Mouse (Mus musculus): Measurements from ENCODE around the gene Baz1b. TPM values are rescaled to one million over a fixed set of nuclear protein-coding genes. Genes with fewer than 3 reads are reported as not detected.
"Not testable (repeated sequence)": the region's sequence is repeated elsewhere in the genome, so short reads cannot be mapped to it uniquely, and the experiment has no call there.

Gene Baz1b
- polyA plus RNA-seq, 1 experiment from 2014 or later = 20.9 TPM

DNA sequence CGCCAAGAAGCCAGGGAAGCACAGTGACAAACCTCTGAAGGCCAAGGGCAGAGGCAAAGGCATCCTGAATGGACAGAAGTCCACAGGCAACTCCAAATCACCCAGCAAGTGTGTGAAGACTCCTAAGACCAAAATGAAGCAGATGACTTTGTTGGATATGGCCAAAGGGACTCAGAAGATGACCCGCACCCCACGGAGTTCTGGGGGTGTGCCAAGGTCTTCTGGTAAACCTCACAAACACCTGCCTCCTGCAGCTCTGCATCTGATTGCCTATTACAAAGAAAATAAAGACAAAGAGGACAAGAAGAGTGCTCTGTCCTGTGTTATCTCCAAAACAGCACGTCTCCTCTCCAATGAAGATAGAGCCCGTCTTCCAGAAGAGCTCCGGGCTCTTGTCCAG, 29.8 kb downstream of the Baz1b start:
- no peaks in the 10 kb centered on the region for H3K27me3 ChIP-seq (replicated peaks; ENCODE audit: control insufficient read depth, insufficient read depth, low read length)
- no peaks in the 10 kb centered on the region for H3K4me1 ChIP-seq (ENCODE audit: control insufficient read depth, insufficient read depth, low read length)
- H3K4me3 ChIP-seq (ENCODE audit: low read length) = no peak overlapping the region
- H3K36me3 ChIP-seq (ENCODE audit: control insufficient read depth, insufficient read depth, low read length) = peaks cover 27% of the 10 kb centered on the region
- H3K9ac ChIP-seq (ENCODE audit: low read depth, low read length) = no peak overlapping the region
- no peaks in the 10 kb centered on the region for H3K9me3 ChIP-seq (ENCODE audit: control insufficient read depth, low read length)
- no peak overlapping the region for H3K27ac ChIP-seq (ENCODE audit: low read length)
- no peak overlapping the region for H3K4me2 ChIP-seq (ENCODE audit: low read depth, low read length)
- no peak for ATAC-seq
- 86% methylated on average over 6 of the region's 6 CpGs for WGBS

DNA sequence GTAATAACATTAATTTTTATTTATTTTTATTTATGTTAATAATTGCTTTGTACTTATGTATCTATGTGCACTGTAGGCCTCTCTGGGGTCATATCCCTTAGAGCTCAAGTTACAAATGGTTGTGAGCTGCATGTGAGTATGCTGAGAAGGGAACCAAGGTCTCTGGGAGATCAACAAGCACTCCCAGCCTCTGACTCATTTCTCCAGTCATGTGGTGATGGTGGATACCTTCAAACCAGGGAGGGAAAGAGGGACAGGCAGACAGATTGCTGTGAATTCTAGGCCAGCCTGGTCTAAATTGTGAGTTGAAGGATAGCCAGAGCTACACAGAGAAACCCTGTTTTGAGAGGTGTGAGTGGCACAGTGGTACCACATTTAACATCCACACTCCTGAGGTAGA, 33.9 kb downstream of the Baz1b start:
- H3K27me3 ChIP-seq (replicated peaks; ENCODE audit: control insufficient read depth, insufficient read depth, low read length) = no peaks in the 10 kb centered on the region
- H3K9ac ChIP-seq (ENCODE audit: low read depth, low read length) = no peak overlapping the region
- no peak for ATAC-seq
- no peaks in the 10 kb centered on the region for H3K4me1 ChIP-seq (ENCODE audit: control insufficient read depth, insufficient read depth, low read length)
- H3K9me3 ChIP-seq (ENCODE audit: control insufficient read depth, low read length) = no peaks in the 10 kb centered on the region
- H3K4me3 ChIP-seq (ENCODE audit: low read length) = no peak overlapping the region
- H3K27ac ChIP-seq (ENCODE audit: low read length) = no peak overlapping the region
- peaks cover 28% of the 10 kb centered on the region for H3K36me3 ChIP-seq (ENCODE audit: control insufficient read depth, insufficient read depth, low read length)
- no peak overlapping the region for H3K4me2 ChIP-seq (ENCODE audit: low read depth, low read length)

DNA sequence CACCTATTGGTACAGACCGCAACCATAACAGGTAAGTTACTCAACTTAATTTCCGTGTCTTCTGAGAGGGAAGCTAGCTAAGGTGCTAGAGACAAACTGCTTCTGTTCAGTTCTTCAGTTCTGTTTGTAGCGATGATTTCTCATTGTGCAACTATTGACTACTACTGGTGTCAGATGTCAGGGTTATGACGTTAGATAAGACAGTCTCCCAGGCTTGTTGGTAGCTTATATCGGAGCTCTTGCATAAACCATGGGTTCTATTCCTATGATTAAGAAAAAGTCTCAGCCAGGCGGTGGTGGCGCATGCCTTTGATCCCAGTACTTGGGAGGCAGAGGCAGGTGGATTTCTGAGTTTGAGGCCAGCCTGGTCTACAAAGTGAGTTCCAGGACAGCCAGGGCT, 35.0 kb downstream of the Baz1b start:
- H3K36me3 ChIP-seq (ENCODE audit: control insufficient read depth, insufficient read depth, low read length) = peaks cover 23% of the 10 kb centered on the region
- no peak for ATAC-seq
- H3K4me1 ChIP-seq (ENCODE audit: control insufficient read depth, insufficient read depth, low read length) = no peaks in the 10 kb centered on the region
- H3K9ac ChIP-seq (ENCODE audit: low read depth, low read length) = no peak overlapping the region
- 93% methylated on average over 7 of the region's 7 CpGs for WGBS
- no peak overlapping the region for H3K27ac ChIP-seq (ENCODE audit: low read length)
- no peaks in the 10 kb centered on the region for H3K9me3 ChIP-seq (ENCODE audit: control insufficient read depth, low read length)
- H3K27me3 ChIP-seq (replicated peaks; ENCODE audit: control insufficient read depth, insufficient read depth, low read length) = no peaks in the 10 kb centered on the region
- no peak overlapping the region for H3K4me2 ChIP-seq (ENCODE audit: low read depth, low read length)
- H3K4me3 ChIP-seq (ENCODE audit: low read length) = no peak overlapping the region

DNA sequence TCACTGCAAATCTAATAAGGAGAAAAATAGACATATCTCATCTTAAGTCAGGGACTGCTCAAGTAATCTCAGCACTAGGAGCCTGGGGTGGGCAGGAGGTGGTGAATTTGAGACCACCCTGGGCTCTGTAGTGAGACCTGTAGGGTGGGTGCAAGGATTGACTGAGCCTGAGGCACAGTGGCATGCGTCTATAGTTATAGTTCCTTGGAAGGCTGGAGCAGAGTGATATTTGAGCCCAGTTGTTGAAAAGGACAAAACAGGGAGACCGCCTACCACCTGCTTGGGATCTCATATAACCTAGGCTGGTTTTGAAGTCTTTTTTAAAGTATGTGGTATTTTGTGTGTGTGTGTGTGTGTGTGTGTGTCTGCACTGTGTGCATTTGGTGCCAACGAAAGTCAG, 37.1 kb downstream of the Baz1b start:
- Histone ChIP-seq H3K4me3 (ENCODE audit: low read length) (no peak overlapping the region), H3K4me2 (ENCODE audit: low read depth, low read length) (no peak overlapping the region), H3K9me3 (ENCODE audit: control insufficient read depth, low read length) (no peaks in the 10 kb centered on the region), H3K9ac (ENCODE audit: low read depth, low read length) (no peak overlapping the region), H3K4me1 (ENCODE audit: control insufficient read depth, insufficient read depth, low read length) (no peaks in the 10 kb centered on the region), H3K27me3 (replicated peaks; ENCODE audit: control insufficient read depth, insufficient read depth, low read length) (no peaks in the 10 kb centered on the region), H3K36me3 (ENCODE audit: control insufficient read depth, insufficient read depth, low read length) (peaks cover 16% of the 10 kb centered on the region), H3K27ac (ENCODE audit: low read length) (no peak overlapping the region)
- ATAC-seq = no peak
- 93% methylated on average over 3 of the region's 3 CpGs for WGBS

DNA sequence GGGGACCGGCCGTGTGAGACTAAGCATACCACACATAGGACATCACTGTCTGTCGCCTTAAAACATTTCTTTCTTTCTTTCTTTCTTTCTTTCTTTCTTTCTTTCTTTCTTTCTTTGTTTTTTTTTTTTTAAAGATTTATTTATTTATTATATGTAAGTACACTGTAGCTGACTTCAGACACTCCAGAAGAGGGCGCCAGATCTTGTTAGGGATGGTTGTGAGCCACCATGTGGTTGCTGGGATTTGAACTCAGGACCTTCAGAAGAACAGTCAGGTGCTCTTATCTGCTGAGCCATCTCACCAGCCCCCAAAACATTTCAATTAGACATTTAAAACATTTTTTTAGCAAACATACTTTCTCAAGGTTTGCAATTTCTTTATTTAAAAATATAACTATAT, 38.8 kb downstream of the Baz1b start:
- H3K27ac ChIP-seq (ENCODE audit: low read length); H3K9ac ChIP-seq (ENCODE audit: low read depth, low read length); H3K27me3 ChIP-seq (replicated peaks; ENCODE audit: control insufficient read depth, insufficient read depth, low read length); ATAC-seq; H3K4me1 ChIP-seq (ENCODE audit: control insufficient read depth, insufficient read depth, low read length); H3K4me2 ChIP-seq (ENCODE audit: low read depth, low read length); H3K4me3 ChIP-seq (ENCODE audit: low read length); H3K9me3 ChIP-seq (ENCODE audit: control insufficient read depth, low read length): not testable (repeated sequence)
- H3K36me3 ChIP-seq (ENCODE audit: control insufficient read depth, insufficient read depth, low read length) = peaks cover 18% of the 10 kb centered on the region
- 94% methylated on average over 4 of the region's 4 CpGs for WGBS

DNA sequence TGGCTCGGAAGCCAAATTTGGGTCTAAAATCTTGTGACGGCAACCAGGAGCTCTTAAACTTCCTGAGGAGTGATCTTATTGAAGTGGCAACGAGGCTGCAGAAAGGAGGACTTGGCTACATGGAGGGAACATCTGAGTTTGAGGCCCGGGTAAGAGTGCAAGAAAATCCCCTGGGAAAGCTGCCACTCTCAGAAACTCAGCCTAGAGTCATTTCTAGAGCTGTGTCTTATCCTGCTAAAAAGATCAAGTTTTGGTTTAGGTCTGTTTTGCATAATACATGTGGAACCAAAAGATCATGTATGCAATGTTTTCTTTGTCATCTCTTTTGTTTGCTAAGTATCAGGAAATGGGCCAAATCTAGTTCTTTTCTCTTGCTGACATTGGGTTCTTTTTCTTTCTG, 43.1 kb downstream of the Baz1b start:
- peaks cover 12% of the 10 kb centered on the region for H3K36me3 ChIP-seq (ENCODE audit: control insufficient read depth, insufficient read depth, low read length)

DNA sequence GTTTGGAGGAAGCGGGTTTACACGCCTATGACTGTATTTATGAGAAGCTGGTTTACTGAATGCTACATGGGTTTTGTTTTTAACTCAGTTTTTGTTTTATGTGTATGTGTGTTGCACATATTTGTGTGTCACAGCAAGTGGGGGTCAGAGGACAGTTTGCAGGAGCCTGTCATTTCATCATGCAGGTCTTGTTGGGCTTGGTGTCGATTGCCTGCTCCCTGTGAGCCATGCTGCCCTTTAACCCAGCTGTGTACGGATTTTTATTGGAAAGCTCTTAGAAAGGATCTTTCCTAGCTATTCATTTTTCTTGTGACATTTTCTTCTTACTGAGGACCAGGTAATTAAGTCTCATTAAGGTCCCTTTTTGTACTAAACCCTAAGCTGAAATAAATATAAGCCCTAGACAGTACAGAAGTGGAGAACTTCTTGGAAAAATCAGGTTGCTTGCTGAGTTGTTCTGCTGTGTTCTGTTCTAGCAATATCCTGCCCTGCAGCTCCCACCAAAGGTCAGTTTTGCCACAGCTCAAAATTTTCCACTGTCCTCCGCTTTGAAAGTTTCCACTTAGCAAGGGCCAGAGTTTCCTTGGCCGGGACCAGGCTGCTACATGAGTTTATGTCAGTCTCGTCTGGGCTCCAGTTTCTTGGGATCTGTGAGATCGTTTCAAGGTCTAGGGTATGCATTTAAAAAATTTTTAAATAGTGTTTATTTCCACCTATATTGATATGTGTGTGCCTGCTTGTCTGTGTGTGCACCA, 46.3 kb downstream of the Baz1b start:
- H3K4me2 ChIP-seq (ENCODE audit: low read depth, low read length) = no peak overlapping the region
- ATAC-seq = no peak
- no peaks in the 10 kb centered on the region for H3K4me1 ChIP-seq (ENCODE audit: control insufficient read depth, insufficient read depth, low read length)
- 87% methylated on average over 8 of the region's 8 CpGs for WGBS
- no peak overlapping the region for H3K4me3 ChIP-seq (ENCODE audit: low read length)
- no peak overlapping the region for H3K27ac ChIP-seq (ENCODE audit: low read length)
- no peaks in the 10 kb centered on the region for H3K27me3 ChIP-seq (replicated peaks; ENCODE audit: control insufficient read depth, insufficient read depth, low read length)
- H3K9ac ChIP-seq (ENCODE audit: low read depth, low read length) = no peak overlapping the region
- H3K9me3 ChIP-seq (ENCODE audit: control insufficient read depth, low read length) = no peaks in the 10 kb centered on the region
- peaks cover 10% of the 10 kb centered on the region for H3K36me3 ChIP-seq (ENCODE audit: control insufficient read depth, insufficient read depth, low read length)

More for the DNA sequence above, 43.1 kb downstream of the Baz1b start:
- 90% methylated on average over 4 of the region's 4 CpGs for WGBS
- H3K4me2 ChIP-seq (ENCODE audit: low read depth, low read length) = no peak overlapping the region
- no peaks in the 10 kb centered on the region for H3K4me1 ChIP-seq (ENCODE audit: control insufficient read depth, insufficient read depth, low read length)
- ATAC-seq = no peak
- no peaks in the 10 kb centered on the region for H3K9me3 ChIP-seq (ENCODE audit: control insufficient read depth, low read length)
- no peak overlapping the region for H3K4me3 ChIP-seq (ENCODE audit: low read length)
- no peak overlapping the region for H3K27ac ChIP-seq (ENCODE audit: low read length)
- H3K9ac ChIP-seq (ENCODE audit: low read depth, low read length) = no peak overlapping the region
- H3K27me3 ChIP-seq (replicated peaks; ENCODE audit: control insufficient read depth, insufficient read depth, low read length) = no peaks in the 10 kb centered on the region

DNA sequence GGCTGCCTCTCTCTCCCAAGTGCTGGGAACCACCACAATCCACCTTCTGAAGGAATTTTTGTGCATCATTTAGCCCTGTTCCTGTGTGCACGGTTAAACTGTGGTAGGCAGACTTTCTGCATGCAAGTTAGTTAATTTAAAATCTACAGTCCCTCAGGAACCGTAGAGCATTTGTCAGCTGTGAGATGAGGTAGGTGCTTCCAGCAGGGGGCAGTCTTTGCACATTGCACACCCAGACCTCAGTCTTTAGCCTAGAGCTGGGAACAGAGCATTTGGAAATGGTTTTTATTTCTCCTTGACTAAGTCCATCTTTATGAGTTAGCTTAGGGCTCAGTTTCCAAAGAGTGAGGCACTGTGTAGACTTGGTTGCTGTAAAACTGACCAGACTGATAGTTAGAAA, 49.5 kb downstream of the Baz1b start:
- H3K36me3 ChIP-seq (ENCODE audit: control insufficient read depth, insufficient read depth, low read length) = peaks cover 27% of the 10 kb centered on the region
- no peak overlapping the region for H3K4me2 ChIP-seq (ENCODE audit: low read depth, low read length)
- 33% methylated on average over 2 of the region's 2 CpGs for WGBS
- ATAC-seq = peak; percentile 31; the same call in 1 of the 2 replicates
- H3K9me3 ChIP-seq (ENCODE audit: control insufficient read depth, low read length) = no peaks in the 10 kb centered on the region
- no peaks in the 10 kb centered on the region for H3K27me3 ChIP-seq (replicated peaks; ENCODE audit: control insufficient read depth, insufficient read depth, low read length)
- H3K4me1 ChIP-seq (ENCODE audit: control insufficient read depth, insufficient read depth, low read length) = no peaks in the 10 kb centered on the region
- no peak overlapping the region for H3K27ac ChIP-seq (ENCODE audit: low read length)
- H3K9ac ChIP-seq (ENCODE audit: low read depth, low read length) = no peak overlapping the region
- no peak overlapping the region for H3K4me3 ChIP-seq (ENCODE audit: low read length)

DNA sequence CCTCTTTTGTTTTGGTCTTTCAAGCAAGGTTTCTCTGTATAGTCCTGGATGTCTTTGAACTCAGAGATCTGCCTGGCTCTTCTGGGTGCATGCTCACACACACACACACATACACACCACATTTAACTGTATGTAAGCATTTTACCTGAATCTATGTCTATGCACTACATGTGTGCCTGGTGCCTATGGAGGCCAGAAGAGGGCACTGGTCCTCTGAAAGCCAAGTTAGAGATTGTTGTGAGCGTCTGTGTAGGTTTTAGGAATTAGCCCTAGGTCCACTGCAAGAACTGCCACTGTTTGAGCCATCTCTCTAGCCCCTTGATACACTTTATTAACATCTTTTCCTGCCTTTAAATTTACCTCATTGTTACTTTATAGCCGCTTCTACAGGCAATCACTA, 51.8 kb downstream of the Baz1b start:
- Histone ChIP-seq H3K27me3 (replicated peaks; ENCODE audit: control insufficient read depth, insufficient read depth, low read length) (no peaks in the 10 kb centered on the region), H3K4me3 (ENCODE audit: low read length) (no peak overlapping the region), H3K9me3 (ENCODE audit: control insufficient read depth, low read length) (no peaks in the 10 kb centered on the region), H3K4me1 (ENCODE audit: control insufficient read depth, insufficient read depth, low read length) (no peaks in the 10 kb centered on the region), H3K9ac (ENCODE audit: low read depth, low read length) (no peak overlapping the region), H3K4me2 (ENCODE audit: low read depth, low read length) (no peak overlapping the region), H3K27ac (ENCODE audit: low read length) (no peak overlapping the region), H3K36me3 (ENCODE audit: control insufficient read depth, insufficient read depth, low read length) (peaks cover 34% of the 10 kb centered on the region)
- no peak for ATAC-seq
- WGBS = 88% methylated on average over 2 of the region's 2 CpGs

DNA sequence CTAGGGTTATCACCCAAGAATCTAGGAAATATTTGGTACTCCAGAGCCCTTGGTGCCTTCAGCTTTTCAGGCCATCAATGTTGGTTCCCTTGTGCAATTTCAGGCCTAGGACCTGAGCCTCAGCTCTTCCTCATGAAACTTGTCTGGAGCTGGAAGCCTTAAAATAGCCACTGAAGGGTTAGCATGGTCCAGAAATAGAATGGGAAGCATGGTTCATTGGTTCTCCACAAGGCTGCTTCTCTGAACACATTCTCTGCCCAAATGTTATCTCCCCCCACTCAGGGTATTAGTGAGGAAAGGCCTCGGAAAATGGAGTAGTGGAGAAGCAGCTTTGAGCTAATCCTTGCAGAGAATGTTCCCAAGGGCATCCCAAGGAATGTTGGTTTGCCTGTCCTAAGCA, 54.4 kb downstream of the Baz1b start:
- H3K4me1 ChIP-seq (ENCODE audit: control insufficient read depth, insufficient read depth, low read length) = no peaks in the 10 kb centered on the region
- ATAC-seq = no peak
- no peak overlapping the region for H3K4me2 ChIP-seq (ENCODE audit: low read depth, low read length)
- no peaks in the 10 kb centered on the region for H3K9me3 ChIP-seq (ENCODE audit: control insufficient read depth, low read length)
- no peaks in the 10 kb centered on the region for H3K27me3 ChIP-seq (replicated peaks; ENCODE audit: control insufficient read depth, insufficient read depth, low read length)
- H3K27ac ChIP-seq (ENCODE audit: low read length) = no peak overlapping the region
- no peak overlapping the region for H3K4me3 ChIP-seq (ENCODE audit: low read length)
- H3K9ac ChIP-seq (ENCODE audit: low read depth, low read length) = no peak overlapping the region
- H3K36me3 ChIP-seq (ENCODE audit: control insufficient read depth, insufficient read depth, low read length) = peaks cover 48% of the 10 kb centered on the region
- WGBS = 79% methylated on average over 1 of the region's 1 CpGs

Measured in intestine, embryonic 16.5 days (tissue).